Mouse (Mus musculus): Measurements from ENCODE around the gene Ralgps2. TPM values are rescaled to one million over a fixed set of nuclear protein-coding genes. Genes with fewer than 3 reads are reported as not detected.

Ralgps2 gene
- polyA plus RNA-seq (2014; fragmentation: Illumina TruSeq; extraction: RNeasy Lipid Tissue Mini Kit (QIAGEN cat#74804); ENCODE audit: low read depth, low replicate concordance): 31.0 TPM

DNA sequence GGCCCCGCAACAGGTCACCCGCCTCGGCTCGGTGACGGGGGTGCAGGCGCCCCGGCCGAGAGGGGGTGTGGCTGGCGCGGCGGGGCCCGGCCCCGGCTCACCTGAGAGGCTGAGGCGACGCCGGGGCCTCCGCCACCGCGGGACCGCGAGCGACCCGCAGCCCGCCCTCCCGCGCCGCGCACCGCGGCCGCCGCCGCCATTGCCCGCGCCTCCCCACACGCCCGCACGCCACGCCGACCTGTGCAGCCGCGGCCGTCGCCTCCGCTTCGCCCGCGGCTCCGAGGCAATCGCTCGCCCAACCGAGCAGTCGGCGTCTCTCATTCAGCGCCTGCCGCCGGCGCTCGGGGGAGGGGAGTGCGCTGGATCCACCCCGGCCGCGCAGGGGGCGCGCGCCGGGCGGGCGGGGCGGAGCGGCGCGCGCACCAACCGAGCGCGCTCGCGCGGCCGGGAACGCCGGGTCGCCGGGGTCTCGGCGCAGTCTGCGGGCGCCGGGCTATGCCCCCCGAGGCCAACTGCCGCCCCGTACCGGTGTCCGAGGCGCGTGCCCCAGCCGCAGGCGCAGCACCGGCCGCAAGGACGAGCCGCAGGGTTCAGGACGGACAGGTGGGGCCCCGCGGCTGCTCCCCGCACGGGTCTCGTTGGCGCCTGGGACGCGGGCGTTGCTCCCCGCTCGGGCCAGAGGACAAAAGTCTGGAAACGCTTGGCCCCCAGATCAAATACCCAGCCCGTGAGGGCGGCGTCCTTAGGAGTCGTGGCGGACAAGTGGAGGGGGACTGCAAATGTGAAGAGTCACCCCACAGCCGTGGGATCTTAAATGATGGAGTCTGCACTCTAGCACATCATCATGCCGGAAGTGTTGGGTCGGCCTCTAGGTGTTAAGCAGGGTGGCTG, at the start of gene Ralgps2:
Gene Ralgps2 (minus strand): TSS at position 376 of the 891 bp plus-strand sequence.

GRCm38 (mm10) chr1:156838177-156838576, 101.2 kb downstream of the Ralgps2 start, which contains the start of gene Angptl1:
Gene Angptl1 (plus strand): TSS chr1:156838562.

Other genes starting within 250 kb of the Ralgps2 start
- 116 TPM for gene Fam20b, start 220.5 kb downstream of the Ralgps2 start, polyA plus RNA-seq (2014; fragmentation: Illumina TruSeq; extraction: RNeasy Lipid Tissue Mini Kit (QIAGEN cat#74804); ENCODE audit: low read depth, low replicate concordance)
- gene Angptl1, start 101.1 kb downstream of the Ralgps2 start, polyA plus RNA-seq (2014; fragmentation: Illumina TruSeq; extraction: RNeasy Lipid Tissue Mini Kit (QIAGEN cat#74804); ENCODE audit: low read depth, low replicate concordance): 0.65 TPM
- gene Tex35, start 169.1 kb upstream of the Ralgps2 start, polyA plus RNA-seq (2014; fragmentation: Illumina TruSeq; extraction: RNeasy Lipid Tissue Mini Kit (QIAGEN cat#74804); ENCODE audit: low read depth, low replicate concordance): not detected

Measured in kidney, adult 10 weeks (tissue).